Mouse (Mus musculus) spleen, postnatal 14 days (tissue): Measurements from ENCODE around the gene Sardh.
A peak's percentile ranks its signal among the peaks of the same experiment; 100 is the strongest.

Source experiments
- DNase-seq, 2 experiments: peaks; one replicate each; pipeline ENCODE4 v3.0.0; 2021 to 2022; ENCODE audit warnings: low spot score in 2 of 2

Sardh gene

GRCm38 (mm10) chr2:27248211-27248610, at the start of gene Sardh:
TSS of gene Sardh (minus strand) at chr2:27248337.
- DNase-seq, result no peak

DNA sequence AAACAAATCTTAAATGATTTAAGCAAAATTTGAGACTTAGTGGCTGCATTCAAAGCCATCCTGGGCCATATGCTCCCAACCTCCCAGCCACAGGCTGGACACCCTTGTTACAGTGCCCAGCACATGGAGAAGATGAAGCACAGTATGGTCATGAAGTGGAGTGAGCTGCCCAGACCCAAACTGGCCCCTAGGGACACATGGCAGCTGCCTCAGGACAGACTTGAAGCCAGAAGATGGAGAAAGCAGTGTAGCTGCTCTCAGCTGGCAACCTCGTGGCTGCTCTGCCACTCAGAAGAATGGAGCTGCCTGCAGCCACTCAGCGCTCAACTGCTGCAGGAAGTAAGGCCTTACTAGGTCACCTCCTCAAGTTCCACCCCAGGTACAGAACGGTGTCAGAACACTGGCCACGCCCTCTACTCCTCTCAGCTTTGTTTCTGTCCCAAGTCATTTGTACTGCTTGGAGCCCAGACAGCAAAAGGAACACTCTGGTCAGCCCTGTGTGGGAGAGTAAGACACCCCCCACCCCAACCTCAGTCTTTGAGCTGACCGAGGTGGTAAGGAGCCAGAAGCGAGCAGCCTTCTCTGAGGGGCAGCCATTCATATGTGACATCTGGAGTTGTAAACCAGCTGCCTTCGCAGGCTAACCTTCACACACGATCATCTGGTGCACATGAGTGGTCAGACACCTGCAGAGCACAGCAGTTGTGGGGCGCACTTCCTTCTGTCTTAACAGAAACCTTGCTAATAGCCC, 48.7 kb upstream of the Sardh start:
- DNase-seq, result peak; percentile 20 to 24

DNA sequence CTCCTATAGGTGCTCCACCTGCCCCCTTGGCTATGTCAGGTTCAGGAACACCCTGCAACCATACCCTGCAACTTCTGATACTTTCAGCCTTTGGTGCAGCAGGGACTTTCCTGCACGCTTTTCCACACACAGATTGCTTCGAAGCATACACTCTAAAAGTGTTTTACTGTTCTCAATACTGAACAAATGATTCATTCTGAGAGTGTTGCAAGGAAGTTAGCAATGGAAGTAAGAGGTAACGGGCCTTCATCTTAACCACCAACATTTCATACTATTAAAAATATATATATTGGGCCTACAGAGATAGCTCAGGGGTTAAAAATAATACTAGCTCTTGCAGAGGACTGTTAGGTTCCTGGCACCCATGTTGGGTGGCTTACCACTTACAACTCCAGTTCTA, 46.6 kb upstream of the Sardh start:
- DNase-seq, result no peak

DNA sequence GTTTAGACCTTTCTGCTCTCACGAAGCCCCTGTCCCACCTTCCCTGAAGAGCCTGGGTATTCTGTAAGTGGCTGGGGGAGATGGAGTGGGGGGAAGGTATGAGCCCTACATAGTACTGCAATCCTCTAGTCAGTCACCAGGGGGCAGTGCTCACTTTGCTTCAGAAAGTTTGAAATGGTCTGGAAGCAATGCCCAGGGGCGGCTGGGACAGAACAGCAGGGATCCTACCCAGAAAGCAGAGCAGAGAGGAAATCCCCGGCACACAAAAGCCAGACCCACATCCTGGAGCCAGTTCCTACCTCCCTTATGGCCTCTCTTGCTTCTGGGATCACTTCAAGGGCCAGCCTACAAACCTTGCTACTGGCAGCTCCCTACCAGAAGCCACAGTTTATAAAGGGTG, 40.9 kb upstream of the Sardh start:
- DNase-seq, result peak; percentile 51 to 71

GRCm38 (mm10) chr2:27286971-27287710, 39.0 kb upstream of the Sardh start:
- DNase-seq, result no peak

DNA sequence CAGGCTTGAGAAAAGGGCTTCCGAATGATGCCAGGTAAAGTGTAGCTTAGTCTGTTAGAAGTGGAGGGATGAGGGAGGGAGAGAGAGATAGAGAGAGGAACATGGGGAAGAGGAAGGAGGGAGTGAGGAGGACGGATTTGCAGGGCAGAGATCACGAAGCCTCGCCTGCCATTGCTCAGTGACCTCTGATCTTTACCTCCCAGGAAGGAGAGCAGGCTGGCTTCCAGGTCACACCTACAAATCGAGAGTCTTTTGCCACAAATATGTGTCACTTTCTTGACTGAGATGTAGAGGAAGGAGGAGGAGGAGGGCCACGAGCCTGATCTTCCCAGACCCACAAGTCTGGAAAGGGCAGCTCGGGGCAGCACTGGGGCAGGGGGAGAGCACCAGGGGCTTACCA, 36.3 kb upstream of the Sardh start:
- DNase-seq, result no peak

GRCm38 (mm10) chr2:27281771-27282170, 33.6 kb upstream of the Sardh start:
- DNase-seq, result no peak

DNA sequence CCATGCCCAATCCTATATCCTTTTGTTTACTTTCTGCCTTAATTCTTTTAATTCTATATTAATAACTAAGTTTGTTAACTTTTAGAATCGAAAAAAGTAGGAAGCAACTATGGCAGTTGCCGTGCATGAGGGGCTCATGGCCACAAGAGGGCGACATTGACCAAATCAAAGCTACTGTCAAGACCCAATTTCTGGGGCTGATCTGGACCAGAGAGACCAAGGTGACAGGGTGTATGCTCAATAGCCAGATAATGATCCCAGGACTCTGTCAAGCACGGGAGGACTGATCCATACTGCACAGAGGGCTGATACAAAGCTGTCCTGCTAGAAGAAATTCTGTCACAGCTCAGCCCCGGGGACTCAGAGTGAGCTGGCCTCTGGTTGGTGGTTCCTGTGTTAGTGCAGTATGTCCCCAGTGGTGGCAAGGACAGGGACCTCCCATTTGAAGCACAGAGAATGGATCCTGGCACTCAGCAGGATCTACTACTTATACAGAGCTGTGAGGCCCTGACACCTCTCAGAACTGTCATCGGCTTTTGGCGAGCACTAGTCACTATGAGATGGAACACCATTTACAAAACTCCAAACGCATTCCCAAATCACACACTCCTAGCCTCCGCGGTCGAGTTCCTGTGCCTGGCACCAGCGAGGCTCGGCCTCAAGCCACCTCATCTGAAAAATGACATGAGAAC, 32.9 kb upstream of the Sardh start:
- DNase-seq, result peak; percentile 41 to 69

DNA sequence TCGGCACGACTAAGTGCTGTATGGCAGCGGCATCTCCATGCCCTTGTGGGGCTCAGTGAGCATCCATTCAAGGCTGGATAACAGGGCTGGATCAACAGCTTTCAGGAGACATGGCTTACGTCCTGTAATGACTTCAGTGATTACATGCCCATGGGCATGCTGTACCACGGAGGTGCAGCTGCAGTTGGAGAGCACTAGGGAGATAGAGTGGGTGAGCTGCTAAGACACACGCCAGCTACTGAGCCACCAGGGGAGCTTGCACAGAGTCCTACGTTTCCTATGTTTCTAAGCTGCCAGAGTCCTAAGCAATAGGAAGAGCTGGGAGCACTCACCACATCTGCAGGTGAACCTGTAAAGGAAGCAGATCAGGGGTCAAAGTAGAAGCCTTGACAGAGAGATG, 30.7 kb upstream of the Sardh start:
- DNase-seq, result no peak

DNA sequence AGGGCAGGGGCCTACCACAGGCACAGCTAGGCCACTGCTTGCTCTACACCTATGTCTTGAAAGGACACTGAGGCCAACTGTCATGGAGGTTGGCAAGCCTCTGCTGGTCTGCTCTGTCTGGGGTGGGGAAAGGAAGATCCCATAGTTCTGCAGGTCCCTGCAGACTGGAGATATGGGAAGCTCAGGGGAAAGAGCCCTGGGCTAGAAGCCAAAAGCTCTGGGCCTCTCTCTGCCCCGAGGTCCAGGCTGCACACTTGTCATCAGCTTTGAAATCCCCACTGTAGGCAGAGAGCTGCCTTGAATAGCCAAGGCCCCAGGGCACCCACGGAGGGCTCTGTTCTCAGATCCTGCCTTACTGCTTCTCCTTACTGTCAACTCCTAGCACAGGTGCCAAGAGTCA, 20.2 kb upstream of the Sardh start:
- DNase-seq, result no peak

DNA sequence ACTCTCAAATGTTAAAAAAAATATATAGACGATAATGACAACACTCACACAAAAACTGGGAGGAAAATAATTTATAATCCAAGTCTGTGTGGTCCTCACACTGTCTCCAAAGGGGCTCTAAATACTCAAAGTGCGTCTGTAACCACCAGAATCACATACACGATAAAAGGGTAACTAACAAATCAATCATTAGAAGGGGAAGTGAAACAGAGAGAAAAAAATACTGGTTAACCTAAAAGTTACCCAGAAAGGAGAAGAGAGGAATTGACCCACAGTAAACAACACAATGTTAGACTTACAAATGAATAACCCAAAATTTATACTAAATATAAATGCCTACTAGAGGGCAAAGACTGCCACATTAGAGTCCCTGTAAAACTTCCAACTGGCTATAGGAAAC, 17.7 kb upstream of the Sardh start:
- DNase-seq, result no peak

DNA sequence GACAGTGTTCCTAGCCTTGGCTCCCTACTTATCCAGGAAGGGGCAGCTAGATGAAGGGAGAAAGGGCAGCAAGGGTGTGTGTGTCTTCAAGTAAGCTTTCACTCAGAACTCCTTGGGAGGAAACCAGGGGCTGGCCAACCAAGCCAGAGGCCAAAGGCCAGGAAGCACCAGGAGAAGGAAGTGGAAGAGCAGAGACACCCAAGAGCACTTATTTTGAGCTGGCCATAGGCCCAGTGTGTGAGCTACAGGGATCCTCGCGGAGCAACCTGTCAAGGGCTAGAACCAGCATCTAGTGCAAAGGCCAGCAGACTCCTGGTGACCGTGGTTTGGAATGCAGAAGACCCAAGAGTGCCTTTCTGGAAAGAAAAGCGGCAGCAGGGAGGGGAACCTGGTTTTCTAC, 14.8 kb upstream of the Sardh start:
- DNase-seq, result no peak

- no peak for DNase-seq
Measured at GRCm38 (mm10) chr2:27251434-27251833, 3.3 kb upstream of the Sardh start.

- no peak for DNase-seq
Measured at GRCm38 (mm10) chr2:27247487-27247863, 662 bp downstream of the Sardh start.

GRCm38 (mm10) chr2:27246712-27247486, 1.2 kb downstream of the Sardh start:
- DNase-seq, result peak in 1 of 2 experiments; percentile 21

DNA sequence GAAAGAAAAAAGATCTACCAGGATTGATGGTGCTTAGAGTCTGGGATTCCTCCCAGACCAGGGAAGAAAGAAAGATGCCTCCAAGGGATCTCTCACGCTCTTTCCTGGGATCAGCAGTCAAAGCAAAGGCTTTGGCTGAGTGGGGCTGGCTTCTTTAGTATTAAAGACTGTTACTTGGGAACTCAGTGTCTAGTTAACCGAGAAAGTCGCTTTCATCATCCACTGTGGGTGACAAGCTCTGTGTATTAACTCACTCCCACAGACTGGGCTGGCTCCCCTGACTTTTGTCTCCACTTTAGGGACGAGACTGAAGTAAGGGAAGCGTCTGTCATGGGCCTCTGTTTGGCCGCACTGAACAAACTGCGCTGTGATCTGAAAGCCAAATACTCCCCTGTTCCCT, 2.2 kb downstream of the Sardh start:
- no peak for DNase-seq

GRCm38 (mm10) chr2:27237342-27237741, 10.8 kb downstream of the Sardh start:
- DNase-seq, result peak; percentile 41 to 57

- peak in 1 of 2 experiments; percentile 48 for DNase-seq
Measured at GRCm38 (mm10) chr2:27235729-27236128, 12.4 kb downstream of the Sardh start.

DNA sequence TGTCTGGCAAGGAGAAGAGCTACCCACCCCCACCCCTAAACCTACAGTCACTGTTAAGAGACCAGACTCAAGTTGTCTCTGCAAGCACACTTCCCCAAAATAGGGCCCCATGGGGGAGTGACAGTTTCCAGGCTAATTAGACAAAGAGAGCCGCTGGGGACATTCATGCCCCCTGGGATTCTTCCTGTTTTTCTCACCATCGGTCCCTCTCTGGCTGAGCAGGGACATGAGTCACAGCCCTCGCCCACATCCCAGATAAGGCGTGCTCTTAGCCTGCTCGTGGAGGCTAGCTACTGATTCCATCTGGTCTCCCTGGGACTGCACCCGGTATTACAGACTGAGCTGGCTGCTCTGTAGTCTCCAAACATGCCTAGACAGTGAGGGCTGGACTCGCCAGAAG, 15.8 kb downstream of the Sardh start:
- DNase-seq, result peak; percentile 12 to 18

- DNase-seq, result no peak
Measured at GRCm38 (mm10) chr2:27229481-27230105, 18.5 kb downstream of the Sardh start.

- no peak for DNase-seq
Measured at GRCm38 (mm10) chr2:27228809-27229480, 19.2 kb downstream of the Sardh start.
